Mouse (Mus musculus) hindbrain, embryonic 16.5 days (tissue): ENCODE data around the gene Klhl11. TPM values are rescaled to one million over a fixed set of nuclear protein-coding genes. Genes with fewer than 3 reads are reported as not detected.

Experiments
- ATAC-seq: fragments of 200-750 bp; cut with Nextera tagmentation; 2 replicates; pipeline ENCODE4 v1.8.0; 2017; ENCODE audit warnings: moderate TSS enrichment, moderate library complexity
- H3K27ac ChIP-seq: fragments of 300-500 bp; sonication (generic); 2 replicates; pipeline ENCODE4 v1.5.1; 2014; ENCODE audit warnings: low read depth, mild to moderate bottlenecking, control low read depth, low read length, moderate library complexity
- H3K27me3 ChIP-seq: fragments of 300-500 bp; sonication (generic); replicated peaks from 2 replicates; pipeline ENCODE4 v1.6.1; 2014; ENCODE audit warnings: low read length; ENCODE audit not compliant: control insufficient read depth, insufficient read depth
- H3K36me3 ChIP-seq: fragments of 300-500 bp; sonication (generic); 2 replicates; pipeline ENCODE4 v1.6.1; 2014; ENCODE audit warnings: mild to moderate bottlenecking, low read length, moderate library complexity, mixed read lengths; ENCODE audit not compliant: control insufficient read depth, insufficient read depth
- H3K4me1 ChIP-seq: fragments of 300-500 bp; sonication (generic); 2 replicates; pipeline ENCODE4 v1.6.1; 2014; ENCODE audit warnings: low read depth, low read length; ENCODE audit not compliant: control insufficient read depth, insufficient read depth
- H3K4me2 ChIP-seq: fragments of 300-500 bp; sonication (generic); 2 replicates; pipeline ENCODE4 v1.6.1; 2014; ENCODE audit warnings: mild to moderate bottlenecking, low read length, control low read depth, moderate library complexity
- H3K4me3 ChIP-seq: fragments of 300-500 bp; sonication (generic); 2 replicates; pipeline ENCODE4 v1.5.1; 2014; ENCODE audit warnings: mild to moderate bottlenecking, low read length, control low read depth, moderate library complexity
- H3K9ac ChIP-seq: fragments of 300-500 bp; sonication (generic); 2 replicates; pipeline ENCODE4 v1.6.1; 2014; ENCODE audit warnings: low read depth, mild to moderate bottlenecking, control low read depth, low read length, moderate library complexity
- H3K9me3 ChIP-seq: fragments of 300-500 bp; sonication (generic); 2 replicates; pipeline ENCODE4 v1.6.1; 2014; ENCODE audit warnings: mild to moderate bottlenecking, low read length, moderate library complexity; ENCODE audit not compliant: control insufficient read depth
- WGBS: fragments of 180-500 bp; shearing (Covaris S2); extraction: QIAGEN DNeasy Blood & Tissue Kit; methylation state at CpG from one replicate; pipeline ENCODE4 v1.1.7; 2014; 5-methylcytosine and 5-hydroxymethylcytosine counted together
- polyA plus RNA-seq: library from polyadenylated mRNA; unstranded; fragments of >200 nt; fragmentation: Nextera tagmentation; extraction: Ambion mirVana; gene quantifications from 2 replicates; pipeline ENCODE4 v1.2.1, GENCODE M21; 2015

The Klhl11 gene
- polyA plus RNA-seq, 1 experiment from 2014 or later = 9.1 TPM

DNA sequence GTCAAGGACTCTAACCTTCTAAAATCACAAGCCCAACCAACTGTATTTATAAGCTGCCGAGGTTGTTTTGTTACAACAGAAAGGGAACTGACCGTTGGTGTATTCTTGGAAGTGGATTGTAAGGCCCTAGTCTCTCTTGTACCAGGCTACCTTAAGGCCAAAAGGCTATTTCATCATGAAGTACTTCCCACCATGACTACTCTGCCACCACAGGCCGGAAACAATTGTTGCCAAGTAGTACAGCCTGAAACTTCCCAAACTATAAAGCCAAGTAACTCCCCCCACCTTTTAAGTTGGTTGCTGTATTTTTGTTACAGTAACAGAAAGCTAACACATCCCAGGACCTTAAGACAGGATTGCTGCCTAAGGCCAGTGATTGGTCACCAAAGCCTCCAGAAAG is 45.7 kb downstream of the Klhl11 start:
- H3K27ac ChIP-seq = no peak overlapping the region
- no peak overlapping the region for H3K4me3 ChIP-seq
- no peak for ATAC-seq
- H3K9ac ChIP-seq = no peak overlapping the region
- no peaks in the 10 kb centered on the region for H3K4me1 ChIP-seq
- peaks cover 8% of the 10 kb centered on the region; the same call in 1 of the 2 replicates for H3K36me3 ChIP-seq
- 91% methylated on average over 3 of the region's 3 CpGs for WGBS
- no peaks in the 10 kb centered on the region for H3K27me3 ChIP-seq
- H3K9me3 ChIP-seq = no peaks in the 10 kb centered on the region
- H3K4me2 ChIP-seq = no peak overlapping the region

DNA sequence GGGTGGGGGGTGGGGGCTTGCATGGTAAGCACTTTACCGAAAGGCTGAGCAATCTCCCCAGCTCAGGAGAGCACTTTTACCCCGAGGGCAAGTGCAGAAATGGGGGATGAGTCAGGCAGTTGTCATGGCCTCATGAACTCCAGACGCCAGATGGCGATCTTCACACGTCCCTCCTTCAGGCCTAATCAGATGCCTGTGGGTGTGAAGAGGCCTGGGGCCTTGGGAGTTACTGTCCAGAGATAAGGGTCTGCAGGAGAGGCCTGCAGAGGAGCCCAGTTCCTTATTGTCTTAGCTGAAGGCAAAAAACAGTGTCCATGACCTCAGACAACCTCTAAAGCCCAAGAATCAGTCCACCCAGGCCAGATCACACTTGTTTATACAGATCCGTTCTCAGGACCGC is 46.7 kb downstream of the Klhl11 start:
- 0 out of 2 replicates have a peak, but pooled peaks have one; percentile 22 for ATAC-seq
- Histone ChIP-seq H3K9me3 (no peaks in the 10 kb centered on the region), H3K9ac (no peak overlapping the region), H3K4me1 (no peaks in the 10 kb centered on the region), H3K4me2 (no peak overlapping the region), H3K27me3 (no peaks in the 10 kb centered on the region), H3K36me3 (peaks cover 5% of the 10 kb centered on the region; the same call in 1 of the 2 replicates), H3K4me3 (no peak overlapping the region), H3K27ac (no peak overlapping the region)
- 28% methylated on average over 7 of the region's 7 CpGs for WGBS

DNA sequence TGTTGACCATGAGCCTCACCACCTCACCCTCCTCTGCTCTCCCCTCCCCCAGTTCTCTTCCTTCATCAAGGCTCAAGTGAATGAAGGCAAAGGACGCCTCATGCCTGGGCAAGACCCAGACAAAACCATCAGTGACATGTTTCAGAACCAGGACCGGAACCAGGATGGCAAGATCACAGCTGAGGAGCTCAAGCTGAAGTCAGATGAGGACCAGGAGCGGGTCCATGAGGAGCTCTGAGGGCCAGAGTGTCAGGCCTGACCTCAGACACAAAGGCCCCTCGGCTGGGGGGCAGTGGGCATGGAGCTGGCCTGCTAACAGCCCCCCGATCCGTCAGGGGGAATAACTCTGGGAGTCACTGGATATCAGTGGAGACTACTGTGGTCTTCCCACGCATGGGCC is 48.7 kb downstream of the Klhl11 start:
- H3K9ac ChIP-seq = no peak overlapping the region
- H3K27me3 ChIP-seq = no peaks in the 10 kb centered on the region
- no peak overlapping the region for H3K27ac ChIP-seq
- no peaks in the 10 kb centered on the region for H3K9me3 ChIP-seq
- no peaks in the 10 kb centered on the region for H3K36me3 ChIP-seq
- no peak overlapping the region for H3K4me3 ChIP-seq
- 92% methylated on average over 7 of the region's 7 CpGs for WGBS
- H3K4me2 ChIP-seq = no peak overlapping the region
- H3K4me1 ChIP-seq = no peaks in the 10 kb centered on the region
- no peak for ATAC-seq

DNA sequence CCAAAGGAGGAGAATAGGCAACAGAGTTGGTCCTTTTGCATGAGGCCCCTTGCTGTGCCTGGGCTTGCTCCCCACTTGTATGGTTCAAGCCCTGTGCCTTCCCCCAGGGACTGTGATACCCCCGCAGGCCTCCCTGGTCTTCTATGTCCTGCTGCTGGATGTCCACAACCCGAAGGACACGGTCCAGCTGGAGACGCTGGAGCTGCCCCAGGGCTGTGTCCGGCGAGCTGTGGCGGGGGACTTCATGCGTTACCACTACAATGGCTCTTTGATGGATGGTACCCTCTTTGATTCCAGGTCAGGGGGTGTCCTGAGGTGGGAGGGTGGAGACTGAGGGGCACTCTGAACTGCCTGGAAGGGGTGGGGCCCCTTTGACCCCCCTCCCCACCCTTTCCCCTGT is 51.0 kb downstream of the Klhl11 start:
- no peak overlapping the region for H3K27ac ChIP-seq
- H3K4me3 ChIP-seq = no peak overlapping the region
- H3K36me3 ChIP-seq = no peaks in the 10 kb centered on the region
- no peaks in the 10 kb centered on the region for H3K9me3 ChIP-seq
- H3K4me2 ChIP-seq = no peak overlapping the region
- WGBS = 34% methylated on average over 8 of the region's 8 CpGs
- ATAC-seq = no peak
- H3K4me1 ChIP-seq = no peaks in the 10 kb centered on the region
- H3K27me3 ChIP-seq = peaks cover 1% of the 10 kb centered on the region
- H3K9ac ChIP-seq = no peak overlapping the region

DNA sequence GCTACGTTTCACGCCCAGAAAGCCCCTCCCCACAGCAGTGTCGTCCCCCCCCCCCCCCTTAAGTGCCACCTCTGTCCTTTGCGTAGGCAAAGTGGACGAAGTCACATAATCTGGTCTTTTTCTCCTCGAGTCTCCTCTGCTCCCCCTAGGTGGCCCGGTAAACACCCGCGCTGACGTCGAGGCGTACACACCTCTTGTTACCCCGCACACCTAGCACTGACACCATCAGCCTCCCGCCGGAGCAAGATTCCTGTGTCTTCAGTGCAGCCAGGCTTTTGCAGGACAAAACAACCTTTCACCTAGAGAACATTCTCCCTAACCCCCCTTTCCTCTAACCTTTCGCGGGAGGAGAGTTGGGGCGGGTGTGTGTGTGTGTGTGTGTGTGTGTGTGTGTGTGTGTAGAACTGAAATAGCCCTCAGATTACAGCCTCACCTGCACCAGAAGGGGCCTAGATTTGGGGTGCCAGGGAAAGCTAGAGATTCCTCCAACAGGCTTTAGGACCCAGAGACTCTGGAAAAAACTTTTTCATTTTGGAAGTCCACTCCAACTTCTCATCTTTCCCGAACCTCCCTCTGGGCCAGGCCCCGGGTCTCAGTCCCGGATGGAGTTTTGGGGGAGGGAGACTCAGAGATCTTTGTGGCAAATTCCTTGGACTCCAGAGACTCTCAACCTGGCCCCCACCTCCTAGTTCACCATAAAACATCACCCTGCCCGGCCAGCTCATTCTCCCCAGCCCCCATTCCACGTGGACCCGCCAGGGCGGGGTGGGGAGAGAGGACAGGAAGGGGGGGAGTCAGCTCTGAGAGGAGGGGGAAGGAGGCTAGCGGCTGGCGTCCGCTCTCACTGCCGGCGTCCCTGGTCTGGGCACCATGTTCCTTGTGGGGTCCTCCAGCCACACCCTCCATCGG is 57.4 kb downstream of the Klhl11 start, which contains the start of gene Fkbp10:
Gene Fkbp10 (plus strand): TSS at position 784 of the 909 bp plus-strand sequence.
- peak within 1 kb of the TSS; percentile 61 for H3K4me2 ChIP-seq
- ATAC-seq = peak; percentile 59; the same call in 1 of the 2 replicates

DNA sequence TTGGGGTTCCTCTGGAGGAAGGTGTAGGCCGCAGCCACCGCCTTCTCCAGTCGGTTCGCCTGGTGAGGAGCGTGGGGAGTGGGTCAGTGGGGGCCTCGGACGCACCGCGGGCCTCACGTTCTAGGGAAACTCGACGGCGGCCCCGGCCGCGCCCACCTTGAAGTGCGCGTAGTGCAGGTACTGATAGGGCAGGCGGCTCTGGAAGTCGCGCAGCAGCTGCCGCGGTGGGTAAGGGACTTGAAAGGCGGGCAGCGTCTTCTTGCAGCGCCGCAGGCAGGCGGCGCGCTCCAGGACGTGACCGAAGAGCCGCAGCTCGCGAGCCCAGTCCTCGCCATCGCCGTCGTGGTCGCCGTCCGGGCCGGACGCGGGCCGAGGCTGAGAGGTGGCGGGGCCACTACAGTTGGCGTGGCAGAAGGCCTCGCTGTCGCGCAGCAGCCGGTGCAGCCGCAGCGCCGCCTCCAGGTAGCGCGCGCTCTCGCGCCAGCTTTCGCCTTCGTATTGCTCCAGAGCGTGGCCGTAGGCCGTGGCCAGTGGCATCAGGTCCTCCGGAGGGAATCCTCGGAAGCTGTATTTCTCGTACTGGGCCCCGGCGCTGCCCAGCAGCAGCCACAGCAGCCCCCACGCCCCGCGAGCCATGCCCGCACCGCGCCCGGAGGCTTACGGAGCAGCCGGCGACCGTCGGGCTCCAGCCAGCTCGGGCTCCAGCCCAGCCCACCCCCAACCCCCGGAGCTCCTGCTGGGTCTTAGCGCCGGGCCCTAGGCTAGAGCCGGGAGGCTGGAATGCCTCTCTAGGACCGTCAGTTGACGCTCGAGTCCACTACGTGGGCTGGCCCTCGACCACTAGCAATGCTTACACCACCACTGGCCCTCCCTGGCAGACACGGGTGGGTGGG is 58.3 kb downstream of the Klhl11 start, which contains the start of gene P3h4:
Gene P3h4 (minus strand): TSS at position 816 of the 893 bp plus-strand sequence.
- peak within 1 kb of the TSS; percentile 81 for H3K9ac ChIP-seq
- no peaks in the 10 kb centered on the region for H3K36me3 ChIP-seq
- WGBS = 3% methylated on average over 91 of the region's 93 CpGs
- ATAC-seq = peak; percentile 95
- H3K27me3 ChIP-seq = peaks cover 9% of the 10 kb centered on the region
- peaks cover 16% of the 10 kb centered on the region for H3K4me1 ChIP-seq
- H3K27ac ChIP-seq = peak within 1 kb of the TSS; percentile 83
- peak within 1 kb of the TSS; percentile 68 for H3K4me3 ChIP-seq
- peak within 1 kb of the TSS; percentile 61 for H3K4me2 ChIP-seq
- no peaks in the 10 kb centered on the region for H3K9me3 ChIP-seq

More for the DNA sequence above, 57.4 kb downstream of the Klhl11 start, which contains the start of gene Fkbp10:
- Histone ChIP-seq H3K4me3 (peak within 1 kb of the TSS; percentile 68), H3K9me3 (no peaks in the 10 kb centered on the region), H3K4me1 (peaks cover 16% of the 10 kb centered on the region), H3K36me3 (no peaks in the 10 kb centered on the region), H3K27me3 (peaks cover 9% of the 10 kb centered on the region), H3K27ac (peak within 1 kb of the TSS; percentile 83), H3K9ac (peak within 1 kb of the TSS; percentile 81)
- WGBS = 2% methylated on average over 29 of the region's 31 CpGs

DNA sequence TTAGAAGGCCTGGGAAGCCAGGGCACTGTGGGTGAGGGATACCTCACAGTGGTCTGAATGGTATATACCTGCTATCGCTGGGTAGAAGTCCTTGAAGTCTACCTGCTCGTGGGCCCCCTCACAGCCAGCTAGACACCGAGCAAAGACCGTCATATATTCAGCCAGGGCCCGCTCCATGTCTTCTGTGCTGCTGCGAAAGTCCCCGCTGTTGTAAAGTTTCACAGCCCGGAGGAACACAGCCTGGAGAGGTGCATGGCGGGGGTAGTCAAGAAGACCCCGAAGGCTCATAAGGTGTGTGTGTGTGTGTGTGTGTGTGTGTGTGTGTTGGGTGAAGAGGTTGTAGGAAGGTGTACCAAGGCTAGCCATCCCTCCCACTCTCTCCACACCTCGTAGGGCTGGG is 59.0 kb downstream of the Klhl11 start:
- H3K36me3 ChIP-seq = peaks cover 4% of the 10 kb centered on the region; the same call in 1 of the 2 replicates
- H3K4me3 ChIP-seq = peak overlapping the region; percentile 68
- H3K4me2 ChIP-seq = peak overlapping the region; percentile 61
- H3K9me3 ChIP-seq = no peaks in the 10 kb centered on the region
- H3K27ac ChIP-seq = no peak overlapping the region
- 84% methylated on average over 11 of the region's 11 CpGs for WGBS
- peaks cover 9% of the 10 kb centered on the region for H3K27me3 ChIP-seq
- H3K4me1 ChIP-seq = peaks cover 16% of the 10 kb centered on the region
- H3K9ac ChIP-seq = peak overlapping the region; percentile 81
- ATAC-seq = no peak
